Mouse (Mus musculus) forebrain, embryonic 12.5 days (tissue): ENCODE data around the gene Evx1. TPM values are rescaled to one million over a fixed set of nuclear protein-coding genes. Genes with fewer than 3 reads are reported as not detected.

Experiments
- ATAC-seq: fragments of 200-750 bp; cut with Nextera tagmentation; 2 replicates; pipeline ENCODE4 v1.8.0; 2017; ENCODE audit warnings: moderate TSS enrichment; ENCODE audit not compliant: low FRiP score
- H3K27ac ChIP-seq: fragments of 300-500 bp; sonication (generic); 2 replicates; pipeline ENCODE4 v1.5.1; 2016; ENCODE audit warnings: mild to moderate bottlenecking
- H3K27me3 ChIP-seq: fragments of 300-500 bp; sonication (generic); 2 replicates; pipeline ENCODE4 v1.6.1; 2016; ENCODE audit warnings: mild to moderate bottlenecking
- H3K36me3 ChIP-seq: fragments of 300-500 bp; sonication (generic); replicated peaks from 2 replicates; pipeline ENCODE4 v1.6.1; 2016; ENCODE audit warnings: mild to moderate bottlenecking
- H3K4me1 ChIP-seq: fragments of 300-500 bp; sonication (generic); 2 replicates; pipeline ENCODE4 v1.6.1; 2016
- H3K4me2 ChIP-seq: fragments of 300-500 bp; sonication (generic); 2 replicates; pipeline ENCODE4 v1.6.1; 2016; ENCODE audit warnings: mild to moderate bottlenecking, moderate library complexity
- H3K4me3 ChIP-seq: fragments of 300-500 bp; sonication (generic); replicated peaks from 2 replicates; pipeline ENCODE4 v1.5.1; 2016; ENCODE audit warnings: mild to moderate bottlenecking
- H3K9ac ChIP-seq: fragments of 300-500 bp; sonication (generic); 2 replicates; pipeline ENCODE4 v1.6.1; 2016; ENCODE audit warnings: mild to moderate bottlenecking
- H3K9me3 ChIP-seq: fragments of 300-500 bp; sonication (generic); 2 replicates; pipeline ENCODE4 v1.6.1; 2016
- WGBS: fragments of 180-500 bp; shearing (Covaris S2); methylation state at CpG from one replicate; pipeline ENCODE4 v1.1.7; 2016; 5-methylcytosine and 5-hydroxymethylcytosine counted together
- polyA plus RNA-seq: library from polyadenylated mRNA; unstranded; fragments of >200 nt; fragmentation: Nextera tagmentation; extraction: Ambion mirVana; gene quantifications from 2 replicates; pipeline ENCODE4 v1.2.1, GENCODE M21; 2016

Evx1 gene
- polyA plus RNA-seq, 1 experiment from 2014 or later, result not detected

DNA sequence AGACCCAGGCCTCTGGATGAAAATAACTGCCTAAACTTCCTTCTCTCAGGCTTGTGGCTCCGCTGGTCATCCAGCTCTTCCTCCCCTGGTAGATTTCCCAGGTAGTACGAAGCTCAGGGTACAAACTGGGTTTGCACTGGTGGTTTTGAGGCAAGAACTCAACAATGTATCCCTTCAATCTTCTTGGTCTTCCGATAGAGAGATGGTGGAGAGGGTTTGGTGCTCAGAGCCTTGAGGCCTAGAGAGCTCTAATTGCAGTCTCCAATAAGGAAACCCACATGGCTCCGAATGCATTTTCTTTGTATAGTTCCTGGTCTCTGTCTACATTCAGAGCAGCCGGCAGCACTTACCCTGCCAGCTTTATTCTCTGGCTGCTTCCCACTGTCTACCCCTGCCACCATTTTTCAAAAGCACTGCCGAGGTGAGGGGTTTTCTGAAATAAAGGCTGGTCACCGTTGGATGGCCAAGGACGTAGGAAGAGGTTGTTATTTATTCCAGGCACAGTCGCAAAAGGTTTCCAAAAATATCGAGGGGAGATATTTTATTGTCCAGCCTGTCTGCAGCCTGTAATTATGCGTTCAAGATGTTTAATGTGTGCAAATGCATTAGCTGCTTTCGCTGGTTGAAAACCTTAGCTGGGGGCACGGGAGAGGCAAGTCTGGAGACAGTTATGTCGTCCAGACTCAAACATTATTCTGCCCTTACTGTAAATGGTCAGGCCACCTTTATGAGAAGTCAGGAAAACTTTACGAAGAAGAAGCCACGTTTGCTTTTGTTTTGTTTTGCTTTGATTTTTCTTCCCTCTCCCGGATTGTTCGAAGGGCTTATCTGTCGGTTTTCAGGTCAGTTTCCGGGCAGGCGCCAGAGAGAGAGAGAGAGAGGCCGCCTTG is 40.3 kb upstream of the Evx1 start:
- H3K4me2 ChIP-seq, result no peak overlapping the region
- no peak overlapping the region for H3K9ac ChIP-seq
- ATAC-seq, result no peak
- H3K4me3 ChIP-seq, result no peak overlapping the region
- H3K27ac ChIP-seq, result no peak overlapping the region
- WGBS, result 3% methylated on average over 21 of the region's 22 CpGs
- H3K27me3 ChIP-seq, result peaks cover 99% of the 10 kb centered on the region
- no peaks in the 10 kb centered on the region for H3K36me3 ChIP-seq
- H3K4me1 ChIP-seq, result no peaks in the 10 kb centered on the region
- no peaks in the 10 kb centered on the region for H3K9me3 ChIP-seq

DNA sequence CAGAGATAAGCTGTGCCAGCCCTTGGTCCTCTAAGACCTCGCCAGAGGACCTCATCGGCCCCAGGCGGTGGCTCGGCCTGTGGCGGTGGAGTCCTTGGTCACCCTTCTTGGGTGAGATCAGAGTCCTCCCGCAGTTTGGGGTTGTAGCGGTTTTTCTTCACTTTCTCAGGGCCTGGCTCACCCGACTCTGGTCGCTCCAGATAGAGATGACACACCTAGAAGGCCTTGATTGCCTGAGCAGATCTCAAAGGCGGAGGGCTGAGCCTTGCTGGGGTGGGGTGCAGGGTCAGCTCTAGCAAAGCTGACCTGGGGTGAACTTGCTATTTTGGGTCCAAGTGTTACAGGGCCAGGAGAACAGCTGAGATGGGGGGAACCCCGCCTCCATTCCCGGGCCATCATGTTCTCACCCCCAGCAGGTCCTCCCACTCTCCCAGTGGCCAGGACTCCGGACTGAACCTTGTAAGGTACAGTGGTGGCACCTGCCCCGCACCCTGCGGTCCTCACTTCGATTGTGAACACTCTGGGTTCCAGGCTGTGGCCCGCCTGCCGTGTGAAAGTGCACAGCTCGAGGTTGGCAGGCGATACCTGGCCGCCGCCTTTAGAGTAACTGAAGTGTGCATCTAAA is 39.5 kb upstream of the Evx1 start:
- no peak overlapping the region for H3K4me2 ChIP-seq
- H3K27me3 ChIP-seq, result peaks cover 99% of the 10 kb centered on the region
- no peaks in the 10 kb centered on the region for H3K9me3 ChIP-seq
- H3K36me3 ChIP-seq, result no peaks in the 10 kb centered on the region
- H3K27ac ChIP-seq, result no peak overlapping the region
- H3K4me3 ChIP-seq, result no peak overlapping the region
- no peaks in the 10 kb centered on the region for H3K4me1 ChIP-seq
- ATAC-seq, result no peak
- no peak overlapping the region for H3K9ac ChIP-seq
- WGBS, result under 1% methylated on average over 22 of the region's 22 CpGs

DNA sequence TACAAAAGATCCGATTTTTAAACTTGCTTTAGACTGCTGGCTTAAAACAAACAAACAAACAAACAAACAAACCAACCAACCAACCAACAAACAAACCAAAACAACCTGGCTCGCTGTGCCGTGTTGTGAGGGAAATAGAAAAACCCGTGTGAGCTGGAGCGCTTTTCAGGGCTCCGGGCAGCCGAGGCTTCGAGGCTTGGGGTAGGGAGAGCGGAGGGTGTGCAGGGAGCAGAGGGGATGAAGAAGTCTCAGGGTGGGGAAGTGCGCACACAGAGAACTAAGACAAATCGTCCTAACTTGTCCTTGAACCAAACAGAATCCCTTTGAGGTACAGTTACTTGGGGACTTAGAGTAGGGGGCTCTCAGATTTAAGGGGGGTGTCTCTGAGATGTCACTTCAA is 38.7 kb upstream of the Evx1 start:
- Histone ChIP-seq H3K36me3 (no peaks in the 10 kb centered on the region), H3K27ac (no peak overlapping the region), H3K4me3 (no peak overlapping the region), H3K27me3 (peaks cover 97% of the 10 kb centered on the region), H3K9ac (no peak overlapping the region), H3K4me2 (no peak overlapping the region), H3K9me3 (no peaks in the 10 kb centered on the region), H3K4me1 (no peaks in the 10 kb centered on the region)
- ATAC-seq, result no peak
- 1% methylated on average over 11 of the region's 11 CpGs for WGBS

- no peak for ATAC-seq
- H3K4me3 ChIP-seq, result no peak overlapping the region
- no peak overlapping the region for H3K27ac ChIP-seq
- H3K27me3 ChIP-seq, result peaks cover 95% of the 10 kb centered on the region
- no peaks in the 10 kb centered on the region for H3K9me3 ChIP-seq
- no peak overlapping the region for H3K9ac ChIP-seq
- H3K4me2 ChIP-seq, result no peak overlapping the region
- no peaks in the 10 kb centered on the region for H3K36me3 ChIP-seq
- WGBS, result 4% methylated on average over 8 of the region's 8 CpGs
- no peaks in the 10 kb centered on the region for H3K4me1 ChIP-seq
Observed at GRCm38 (mm10) chr6:52275563-52276280, 37.6 kb upstream of the Evx1 start.

GRCm38 (mm10) chr6:52276382-52276781 is 36.9 kb upstream of the Evx1 start:
- Histone ChIP-seq H3K4me1 (no peaks in the 10 kb centered on the region), H3K4me3 (no peak overlapping the region), H3K9me3 (no peaks in the 10 kb centered on the region), H3K9ac (no peak overlapping the region), H3K36me3 (no peaks in the 10 kb centered on the region), H3K27ac (no peak overlapping the region), H3K27me3 (peaks cover 95% of the 10 kb centered on the region), H3K4me2 (no peak overlapping the region)
- ATAC-seq, result no peak
- WGBS, result 1% methylated on average over 6 of the region's 6 CpGs

DNA sequence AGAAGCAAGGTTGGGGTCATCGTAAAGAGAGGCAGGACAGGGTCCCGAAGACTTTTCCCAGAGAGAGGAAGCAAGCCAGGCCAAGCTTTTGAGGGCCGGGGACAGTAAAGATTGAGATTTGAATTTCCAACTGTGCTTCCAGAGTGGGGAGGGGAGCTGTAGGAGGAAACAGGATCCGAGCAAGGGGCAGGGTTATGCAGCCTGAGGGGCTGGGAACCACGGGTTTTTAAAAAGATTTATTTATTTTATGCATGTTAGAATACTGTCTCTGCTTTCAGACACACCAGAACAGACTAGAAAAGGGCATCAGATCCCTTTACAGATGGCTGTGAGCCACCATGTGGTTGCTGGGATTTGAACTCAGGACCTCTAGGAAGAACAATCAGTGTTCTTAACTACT is 36.4 kb upstream of the Evx1 start:
- no peak overlapping the region for H3K9ac ChIP-seq
- peaks cover 94% of the 10 kb centered on the region for H3K27me3 ChIP-seq
- H3K4me3 ChIP-seq, result no peak overlapping the region
- H3K4me1 ChIP-seq, result no peaks in the 10 kb centered on the region
- WGBS, result 7% methylated on average over 5 of the region's 5 CpGs
- ATAC-seq, result no peak
- H3K9me3 ChIP-seq, result no peaks in the 10 kb centered on the region
- no peaks in the 10 kb centered on the region for H3K36me3 ChIP-seq
- H3K4me2 ChIP-seq, result no peak overlapping the region
- no peak overlapping the region for H3K27ac ChIP-seq

GRCm38 (mm10) chr6:52281084-52281483 is 32.2 kb upstream of the Evx1 start:
- Histone ChIP-seq H3K4me2 (no peak overlapping the region), H3K4me3 (no peak overlapping the region), H3K27me3 (peaks cover 80% of the 10 kb centered on the region), H3K9ac (no peak overlapping the region), H3K9me3 (no peaks in the 10 kb centered on the region), H3K27ac (no peak overlapping the region), H3K4me1 (no peaks in the 10 kb centered on the region), H3K36me3 (no peaks in the 10 kb centered on the region)
- 71% methylated on average over 12 of the region's 12 CpGs for WGBS
- no peak for ATAC-seq

- no peaks in the 10 kb centered on the region for H3K36me3 ChIP-seq
- no peak overlapping the region for H3K4me2 ChIP-seq
- ATAC-seq, result no peak
- H3K9ac ChIP-seq, result no peak overlapping the region
- no peaks in the 10 kb centered on the region for H3K9me3 ChIP-seq
- H3K4me3 ChIP-seq, result no peak overlapping the region
- H3K4me1 ChIP-seq, result no peaks in the 10 kb centered on the region
- no peak overlapping the region for H3K27ac ChIP-seq
- peaks cover 76% of the 10 kb centered on the region for H3K27me3 ChIP-seq
- WGBS, result 87% methylated on average over 5 of the region's 5 CpGs
Observed at GRCm38 (mm10) chr6:52283896-52284295, 29.4 kb upstream of the Evx1 start.

DNA sequence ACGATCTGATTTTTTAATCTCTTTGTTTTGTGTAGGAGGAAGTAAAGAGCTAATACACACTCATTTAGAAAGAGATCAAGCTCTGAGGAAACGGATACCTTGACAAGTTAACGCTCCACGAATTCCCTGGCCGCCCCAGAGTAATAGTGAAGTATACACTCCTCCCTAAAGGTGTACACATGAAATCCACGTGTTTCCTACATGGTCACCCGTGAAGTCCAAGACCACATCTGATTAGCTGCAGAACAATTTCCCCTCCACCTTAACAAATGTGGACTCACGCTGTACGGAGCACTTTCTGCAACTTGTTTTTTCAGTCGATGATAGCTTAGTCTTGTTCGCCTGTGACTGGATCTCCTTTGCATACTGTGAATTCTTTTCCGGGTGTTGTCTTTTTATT is 23.1 kb upstream of the Evx1 start:
- Histone ChIP-seq H3K4me1 (peaks cover 6% of the 10 kb centered on the region; the same call in 1 of the 2 replicates), H3K27ac (no peak overlapping the region), H3K9ac (no peak overlapping the region), H3K36me3 (no peaks in the 10 kb centered on the region), H3K4me2 (no peak overlapping the region), H3K4me3 (no peak overlapping the region), H3K9me3 (no peaks in the 10 kb centered on the region), H3K27me3 (peaks cover 90% of the 10 kb centered on the region)
- no peak for ATAC-seq
- 19% methylated on average over 12 of the region's 12 CpGs for WGBS

DNA sequence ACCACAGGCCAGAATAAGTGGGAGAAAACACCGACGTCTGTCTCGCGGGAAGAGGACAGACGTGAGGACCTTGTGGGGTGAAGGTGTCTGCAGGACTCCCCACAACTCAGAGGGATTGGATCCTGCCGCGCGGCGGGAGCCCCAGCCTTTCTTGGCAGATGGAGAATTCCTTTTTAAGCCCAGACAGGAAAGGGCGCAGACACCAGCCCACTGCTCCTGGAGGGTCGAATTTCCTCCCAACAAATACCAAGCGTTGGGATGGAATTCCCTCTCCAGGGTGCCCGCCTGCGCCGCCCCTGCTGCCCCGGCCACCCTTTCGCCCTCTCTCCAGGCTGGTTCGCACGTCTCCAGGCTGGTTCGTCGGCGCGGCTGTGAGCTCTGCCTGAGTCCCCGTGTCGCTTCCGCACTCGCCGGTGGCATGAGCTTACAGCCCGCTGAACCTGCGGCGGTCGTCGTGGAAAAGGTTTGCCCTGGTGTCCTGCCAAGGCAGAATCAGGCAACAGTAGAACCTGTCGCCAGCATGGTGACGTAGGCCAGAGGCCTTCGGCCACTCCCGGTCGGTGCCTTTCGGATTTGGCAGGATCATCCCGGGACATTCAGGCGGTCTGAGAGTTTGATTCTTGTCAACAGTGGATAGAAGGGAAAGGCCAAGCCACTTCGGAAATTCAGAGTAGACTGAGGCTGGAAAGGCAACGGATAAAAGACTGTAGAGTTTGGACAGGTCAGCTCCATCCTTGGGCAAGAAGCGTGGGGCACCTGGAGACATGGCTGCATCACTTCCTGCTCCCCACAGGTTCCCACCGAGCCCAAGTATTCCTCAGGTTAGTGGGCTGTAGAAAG is 22.1 kb upstream of the Evx1 start:
- peaks cover 6% of the 10 kb centered on the region; the same call in 1 of the 2 replicates for H3K4me1 ChIP-seq
- no peak overlapping the region for H3K27ac ChIP-seq
- ATAC-seq, result no peak
- WGBS, result 1% methylated on average over 45 of the region's 45 CpGs
- H3K4me2 ChIP-seq, result peak overlapping the region; percentile 27
- H3K36me3 ChIP-seq, result no peaks in the 10 kb centered on the region
- H3K27me3 ChIP-seq, result peaks cover 93% of the 10 kb centered on the region
- peak overlapping the region; percentile 16 for H3K4me3 ChIP-seq
- H3K9ac ChIP-seq, result no peak overlapping the region
- H3K9me3 ChIP-seq, result no peaks in the 10 kb centered on the region

GRCm38 (mm10) chr6:52292328-52292727 is 21.0 kb upstream of the Evx1 start:
- 62% methylated on average over 7 of the region's 7 CpGs for WGBS
- Histone ChIP-seq H3K4me3 (no peak overlapping the region), H3K9me3 (no peaks in the 10 kb centered on the region), H3K27me3 (peaks cover 94% of the 10 kb centered on the region), H3K36me3 (no peaks in the 10 kb centered on the region), H3K4me1 (peaks cover 6% of the 10 kb centered on the region; the same call in 1 of the 2 replicates), H3K4me2 (no peak overlapping the region), H3K27ac (no peak overlapping the region), H3K9ac (no peak overlapping the region)
- no peak for ATAC-seq

GRCm38 (mm10) chr6:52294616-52295015 is 18.7 kb upstream of the Evx1 start:
- no peaks in the 10 kb centered on the region for H3K9me3 ChIP-seq
- peaks cover 91% of the 10 kb centered on the region for H3K27me3 ChIP-seq
- peaks cover 6% of the 10 kb centered on the region; the same call in 1 of the 2 replicates for H3K4me1 ChIP-seq
- no peak overlapping the region for H3K4me2 ChIP-seq
- no peaks in the 10 kb centered on the region for H3K36me3 ChIP-seq
- no peak overlapping the region for H3K9ac ChIP-seq
- WGBS, result 76% methylated on average over 6 of the region's 6 CpGs
- H3K27ac ChIP-seq, result no peak overlapping the region
- no peak overlapping the region for H3K4me3 ChIP-seq
- no peak for ATAC-seq
